Mouse (Mus musculus): ENCODE data around the gene Znrf2.
A peak's percentile ranks its signal among the peaks of the same experiment; 100 is the strongest.

Znrf2 gene

DNA sequence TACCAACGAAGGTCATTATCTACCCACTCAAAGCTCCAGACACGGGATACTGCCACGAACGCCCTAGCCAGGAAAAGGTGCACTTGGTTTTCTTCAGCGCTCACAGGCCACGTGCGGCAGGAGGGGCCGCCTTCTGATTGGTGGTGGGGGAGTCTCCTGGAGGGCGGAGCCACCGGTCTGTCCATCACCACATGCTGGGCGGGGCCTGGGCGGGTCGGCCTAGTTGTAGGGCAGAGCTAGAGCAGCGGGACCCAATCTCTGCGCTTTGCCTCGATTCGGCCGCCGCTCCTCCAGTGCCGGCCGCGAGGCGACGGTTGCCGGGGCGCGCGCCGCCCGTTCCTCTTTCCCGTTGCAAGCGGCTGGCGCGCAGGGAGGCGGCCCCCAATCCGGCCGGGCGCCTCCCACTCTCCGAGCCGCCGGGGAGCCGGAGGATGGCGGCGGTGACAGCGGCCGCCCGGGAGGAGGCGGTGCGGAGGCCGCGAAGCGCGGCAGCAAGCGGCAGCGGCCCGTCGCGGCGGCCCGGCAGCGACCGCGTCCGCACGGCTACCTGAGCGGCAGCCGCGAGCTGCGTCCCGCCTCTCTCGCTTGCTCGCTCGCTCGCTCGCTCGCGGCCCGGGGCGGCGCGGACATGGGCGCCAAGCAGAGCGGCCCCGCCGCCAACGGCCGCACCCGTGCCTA is at the start of gene Znrf2:
Znrf2 (plus strand) TSS at position 529 of the 678 bp plus-strand sequence.
- peak; percentile 80 to 81 for DNase-seq (ENCODE audit: low spot score in 2 of 2)

- no peak for DNase-seq (ENCODE audit: low spot score in 2 of 2)
Observed at GRCm38 (mm10) chr6:54767746-54768145, 49.0 kb upstream of the Znrf2 start.

DNA sequence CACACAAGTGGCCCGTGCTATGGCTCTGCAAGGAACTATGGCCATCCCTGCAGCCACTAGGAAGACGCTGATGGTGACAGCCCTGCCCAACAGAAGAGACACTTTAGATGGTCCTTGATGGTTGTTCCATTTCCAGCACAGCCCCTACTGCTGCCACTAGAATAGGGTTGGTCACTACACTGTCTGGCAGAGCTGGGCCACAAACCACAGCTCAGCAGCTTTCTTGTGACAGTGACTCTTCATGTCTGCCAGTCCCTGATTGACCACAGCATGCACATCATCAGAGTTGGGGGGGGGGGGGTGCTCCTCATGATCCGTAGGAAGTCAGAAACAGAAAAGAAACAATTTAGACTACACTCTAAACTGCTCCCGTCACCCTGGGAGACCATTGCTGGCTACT is 46.0 kb upstream of the Znrf2 start:
- no peak for DNase-seq (ENCODE audit: low spot score in 2 of 2)

DNA sequence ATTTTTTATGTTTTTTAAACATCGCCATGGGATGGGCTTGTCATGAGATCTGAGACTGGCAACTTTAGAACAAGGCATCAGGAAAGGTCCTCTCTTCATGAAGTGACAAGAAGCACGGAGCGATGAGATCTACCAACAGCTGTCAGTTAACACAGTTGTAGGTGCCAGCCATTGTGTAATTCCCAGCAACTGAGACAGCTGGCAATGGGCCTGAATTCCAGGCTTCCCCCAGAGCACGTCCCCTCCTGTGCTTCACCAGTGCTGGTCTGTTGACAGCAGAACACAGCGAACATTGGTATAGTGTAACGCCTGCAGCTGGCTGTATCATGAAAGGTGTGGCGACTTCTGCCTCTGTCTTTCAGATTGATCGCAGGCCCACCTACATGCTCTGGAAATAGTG is 45.5 kb upstream of the Znrf2 start:
- no peak for DNase-seq (ENCODE audit: low spot score in 2 of 2)

DNA sequence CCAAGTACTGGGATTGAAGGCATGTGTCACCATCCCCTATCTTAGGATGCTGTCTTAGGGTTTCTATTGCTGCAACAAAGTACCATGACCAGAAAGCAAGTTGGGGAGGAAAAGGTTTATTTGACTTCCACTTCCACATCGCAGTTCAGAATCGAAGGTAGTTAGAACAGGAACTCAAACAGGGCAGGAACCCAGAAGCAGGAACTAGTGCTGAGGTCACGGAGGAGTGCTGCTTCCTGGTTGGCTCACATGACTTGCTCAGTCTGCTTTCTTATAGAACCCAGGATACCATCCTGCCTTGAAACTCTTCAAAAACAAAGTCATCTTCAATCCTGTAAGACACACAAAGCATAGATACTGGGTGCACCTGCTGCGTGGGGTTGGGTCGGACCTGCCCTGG is 44.6 kb upstream of the Znrf2 start:
- DNase-seq (ENCODE audit: low spot score in 2 of 2): no peak

DNA sequence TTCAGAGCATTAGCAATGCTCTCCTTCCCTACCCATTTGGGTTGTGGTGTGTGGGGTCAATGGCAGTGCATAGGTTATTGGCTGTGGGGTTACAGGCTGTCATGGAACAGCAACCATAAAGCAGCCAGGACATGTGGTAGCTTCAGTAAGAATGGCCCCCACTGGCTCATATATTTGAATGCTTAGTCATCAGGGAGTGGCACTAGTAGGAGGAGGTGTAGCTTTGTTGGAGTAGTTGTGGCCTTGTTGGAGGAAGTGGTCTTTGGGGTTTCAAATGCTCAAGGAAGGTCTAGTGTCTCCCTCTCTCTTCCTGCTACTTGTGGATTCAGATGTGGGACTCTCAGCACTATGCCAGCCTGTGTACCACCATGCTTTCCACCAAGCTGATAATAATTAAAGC is 41.0 kb upstream of the Znrf2 start:
- DNase-seq (ENCODE audit: low spot score in 2 of 2): no peak

GRCm38 (mm10) chr6:54777661-54778060 is 39.1 kb upstream of the Znrf2 start:
- DNase-seq (ENCODE audit: low spot score in 2 of 2): no peak

DNA sequence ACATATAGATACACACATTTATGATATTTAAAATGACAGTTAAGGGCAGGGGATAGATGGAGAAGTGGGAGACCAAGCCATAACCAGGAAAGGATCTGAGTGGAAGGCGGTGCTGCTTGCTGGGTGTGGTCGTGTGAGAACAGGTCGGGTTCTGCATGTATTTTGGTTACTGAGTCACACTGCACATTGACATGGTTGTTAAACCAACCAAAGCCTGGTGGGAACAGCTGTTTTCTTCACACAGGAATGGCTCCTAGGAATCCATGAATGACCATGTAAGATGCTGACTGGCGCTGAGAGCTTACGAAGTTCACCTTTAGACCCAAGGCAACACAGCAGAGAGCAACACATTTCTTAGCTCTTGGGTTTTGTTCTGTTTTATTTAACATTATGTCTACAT is 36.7 kb upstream of the Znrf2 start:
- no peak for DNase-seq (ENCODE audit: low spot score in 2 of 2)

DNA sequence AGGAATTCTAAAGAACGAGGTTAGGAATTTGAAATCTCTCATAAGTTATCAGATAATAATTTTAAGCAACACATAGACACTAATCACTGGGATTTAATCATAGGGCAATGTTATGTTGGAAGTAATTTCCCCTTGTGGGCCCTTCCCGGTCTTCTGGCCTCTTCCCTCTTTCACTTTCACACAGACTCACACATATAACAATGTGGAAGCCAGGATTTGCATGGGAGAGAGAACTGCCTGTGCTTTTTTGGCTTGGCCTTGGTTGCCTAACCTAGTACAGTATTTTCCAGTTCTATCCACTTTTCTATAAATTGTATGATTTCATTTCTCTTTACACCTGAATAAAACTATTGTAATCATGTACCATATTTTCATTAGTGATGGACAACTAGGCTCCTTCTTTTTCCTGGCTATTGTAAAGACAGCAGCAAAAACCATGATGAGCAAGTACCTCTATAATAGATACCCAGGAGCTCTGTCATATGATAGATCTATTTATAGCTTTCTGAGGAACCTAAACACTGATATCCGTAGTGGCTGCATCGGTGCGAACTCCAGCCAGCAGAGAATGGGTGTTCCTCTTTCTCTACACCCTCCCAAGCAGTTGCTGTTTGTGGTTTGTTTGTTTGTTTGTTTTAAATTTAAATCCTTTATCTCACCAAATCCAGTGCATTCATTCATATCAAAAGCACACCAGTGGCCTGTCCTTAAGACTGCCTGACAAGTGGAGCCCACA is 36.0 kb upstream of the Znrf2 start:
- DNase-seq (ENCODE audit: low spot score in 2 of 2): no peak

- DNase-seq (ENCODE audit: low spot score in 2 of 2): no peak
Observed at GRCm38 (mm10) chr6:54781881-54782280, 34.8 kb upstream of the Znrf2 start.

DNA sequence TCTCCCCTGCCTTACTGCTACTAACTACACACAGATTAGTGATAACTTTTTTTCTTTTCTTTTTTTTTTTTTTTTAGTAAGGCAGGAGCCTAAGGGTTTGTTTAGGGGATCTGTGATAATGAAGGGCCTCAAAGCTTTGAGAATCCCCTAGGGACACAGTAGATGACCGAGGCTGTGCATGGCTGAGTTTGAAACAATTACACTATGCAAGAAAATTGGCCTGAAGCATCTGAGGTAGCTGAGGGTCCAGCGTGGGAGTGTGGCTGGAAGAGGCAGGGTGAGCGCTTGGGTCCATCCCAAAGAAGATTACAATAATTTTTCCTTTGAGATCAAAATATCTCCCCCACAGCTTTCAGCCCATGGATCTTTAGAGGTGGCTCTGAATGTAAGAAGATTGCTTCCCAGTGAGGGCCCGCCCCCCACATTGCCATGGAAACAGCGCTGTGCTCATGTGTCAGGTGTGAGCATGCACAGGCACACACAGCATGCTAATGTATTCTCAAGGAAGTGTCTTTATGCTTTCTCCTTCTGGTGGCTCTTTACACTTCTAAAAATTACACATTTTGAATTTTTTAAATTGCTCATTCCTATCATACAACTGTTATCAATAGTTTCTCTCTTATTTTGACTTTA is 31.5 kb upstream of the Znrf2 start:
- no peak for DNase-seq (ENCODE audit: low spot score in 2 of 2)

DNA sequence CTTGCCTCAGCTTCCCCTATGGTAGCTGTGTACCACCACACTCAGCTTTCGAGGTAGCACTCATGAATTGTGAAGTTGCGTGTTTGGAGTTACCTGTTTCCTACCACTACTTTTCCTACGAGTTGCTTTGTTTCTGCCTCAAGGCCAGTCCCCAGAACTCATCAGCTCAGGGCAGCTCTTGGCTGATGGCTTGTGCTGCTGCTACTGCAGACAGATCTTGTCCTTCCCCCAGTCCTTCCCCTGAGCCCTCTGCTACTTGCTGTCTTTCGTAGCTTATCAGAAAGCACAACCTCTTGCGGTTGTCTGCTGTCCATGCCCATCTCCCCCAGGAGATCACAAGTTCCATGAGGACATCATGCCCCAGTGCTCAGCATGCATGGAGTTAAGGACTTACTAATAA is 29.9 kb upstream of the Znrf2 start:
- DNase-seq (ENCODE audit: low spot score in 2 of 2): no peak

- DNase-seq (ENCODE audit: low spot score in 2 of 2): no peak
Observed at GRCm38 (mm10) chr6:54788493-54788892, 28.2 kb upstream of the Znrf2 start.

DNA sequence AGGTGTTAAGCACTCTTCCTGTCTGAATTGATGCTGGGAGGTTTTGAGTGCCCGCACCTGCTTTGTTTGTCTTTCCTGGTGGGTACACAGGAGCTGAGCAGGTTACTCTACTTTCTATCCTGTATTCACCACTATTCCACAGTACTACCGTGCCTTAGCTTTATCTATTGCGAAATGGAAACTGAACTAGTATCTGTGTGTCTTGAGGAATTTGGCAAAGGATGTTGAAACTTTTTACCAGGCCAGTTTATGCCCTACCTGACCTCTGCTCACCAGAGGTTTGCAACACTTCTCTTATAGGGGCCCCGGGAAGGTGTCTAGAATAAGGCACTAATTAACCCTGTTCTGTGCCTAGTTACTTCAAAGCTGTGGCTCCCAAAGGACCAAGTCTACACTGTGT is 27.6 kb upstream of the Znrf2 start:
- no peak for DNase-seq (ENCODE audit: low spot score in 2 of 2)

DNA sequence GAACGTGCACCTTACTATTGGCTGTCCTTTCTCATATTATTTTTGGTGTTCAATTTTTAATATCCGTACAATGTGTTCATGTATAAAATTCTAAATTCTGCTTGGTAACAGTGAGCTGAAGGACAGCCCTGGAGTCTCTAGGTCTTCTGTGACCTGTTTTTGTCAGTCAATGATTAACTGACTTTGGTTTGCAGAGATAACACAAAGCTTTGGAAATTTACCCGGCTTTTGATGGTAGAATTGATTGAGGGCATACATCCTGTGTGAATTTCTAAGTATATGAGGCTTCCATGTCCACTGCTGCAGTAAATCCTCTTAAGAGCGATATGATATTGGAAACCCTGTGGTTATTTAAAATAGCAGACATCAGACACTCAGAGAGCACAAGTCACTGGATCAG is 26.6 kb upstream of the Znrf2 start:
- no peak for DNase-seq (ENCODE audit: low spot score in 2 of 2)

DNA sequence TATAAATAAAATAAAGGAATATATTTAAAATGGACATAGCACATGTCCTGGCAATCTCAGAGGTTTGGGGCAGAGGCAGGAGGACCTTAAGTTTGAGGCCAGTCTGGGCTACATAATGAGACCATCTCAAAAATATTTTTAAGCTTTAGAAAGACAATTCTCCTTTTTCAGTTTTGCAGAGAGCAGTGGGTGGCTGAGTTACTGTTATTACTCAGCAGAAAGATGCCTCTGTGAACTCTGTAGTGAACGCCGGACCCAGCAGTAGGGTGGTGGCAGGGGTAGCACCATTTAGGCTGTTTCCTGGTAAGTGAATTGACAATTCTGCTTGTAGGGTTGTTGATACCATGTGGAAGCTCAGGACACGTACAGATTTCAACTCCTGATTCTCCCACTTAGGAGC is 22.9 kb upstream of the Znrf2 start:
- no peak for DNase-seq (ENCODE audit: low spot score in 2 of 2)

DNA sequence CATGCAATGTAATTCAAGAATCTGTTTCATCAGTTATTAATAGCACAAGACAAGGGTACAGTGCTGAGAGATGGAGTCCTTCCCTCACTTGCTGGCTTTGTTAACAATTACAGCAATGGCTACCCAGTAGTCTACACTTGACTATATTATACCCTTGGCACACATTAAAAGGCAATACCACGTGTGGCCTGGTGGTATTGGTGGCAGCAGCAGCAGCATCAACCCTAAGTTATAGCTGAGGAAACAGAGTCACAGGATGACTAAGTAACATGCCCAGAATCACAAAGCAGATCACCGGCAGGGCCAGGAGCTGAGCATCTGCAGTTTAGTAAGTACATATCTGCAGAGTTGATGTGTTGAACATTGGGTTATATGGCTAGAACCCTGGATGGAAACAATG is 22.3 kb upstream of the Znrf2 start:
- no peak for DNase-seq (ENCODE audit: low spot score in 2 of 2)

DNA sequence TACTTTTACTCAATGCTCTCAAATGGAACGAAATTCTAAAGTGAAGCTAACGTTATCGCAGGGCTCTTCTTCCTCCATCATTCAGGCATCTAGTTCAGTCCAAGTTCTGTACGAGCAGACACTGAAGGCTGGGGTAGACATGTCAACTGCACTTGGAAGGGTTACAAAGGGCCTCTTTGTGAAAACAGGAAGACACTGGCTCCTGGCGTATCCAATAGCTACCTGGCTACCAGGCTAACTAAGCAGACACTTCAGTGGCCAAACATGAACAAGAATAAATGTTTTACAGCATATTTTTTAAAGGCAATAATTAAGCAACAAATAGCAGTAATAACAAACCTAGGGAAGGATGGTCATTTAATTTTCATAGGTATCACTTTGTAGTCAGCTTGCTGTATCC is 21.7 kb upstream of the Znrf2 start:
- DNase-seq (ENCODE audit: low spot score in 2 of 2): no peak

DNA sequence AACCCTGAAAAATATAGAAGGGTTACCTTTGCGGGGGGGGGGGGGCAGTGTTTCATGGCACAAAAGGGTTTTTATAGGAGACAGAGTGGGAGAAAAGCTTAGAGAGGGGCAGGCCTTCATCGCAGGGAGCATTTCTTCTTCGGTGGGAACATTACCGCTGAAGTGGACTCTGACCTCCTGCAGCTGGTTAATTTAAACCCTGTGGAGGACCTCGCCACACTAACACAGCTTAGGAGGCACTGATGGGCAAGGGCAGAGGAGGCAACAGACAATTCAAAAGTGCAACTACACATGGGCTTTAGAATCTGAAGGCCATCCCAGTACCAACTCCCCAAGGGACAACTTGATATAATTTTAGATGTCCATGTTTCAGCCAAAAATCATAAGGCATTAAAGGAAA is 20.7 kb upstream of the Znrf2 start:
- DNase-seq (ENCODE audit: low spot score in 2 of 2): no peak

GRCm38 (mm10) chr6:54802348-54802747 is 14.4 kb upstream of the Znrf2 start:
- DNase-seq (ENCODE audit: low spot score in 2 of 2): no peak

GRCm38 (mm10) chr6:54804066-54804864 is 12.5 kb upstream of the Znrf2 start:
- no peak for DNase-seq (ENCODE audit: low spot score in 2 of 2)

DNA sequence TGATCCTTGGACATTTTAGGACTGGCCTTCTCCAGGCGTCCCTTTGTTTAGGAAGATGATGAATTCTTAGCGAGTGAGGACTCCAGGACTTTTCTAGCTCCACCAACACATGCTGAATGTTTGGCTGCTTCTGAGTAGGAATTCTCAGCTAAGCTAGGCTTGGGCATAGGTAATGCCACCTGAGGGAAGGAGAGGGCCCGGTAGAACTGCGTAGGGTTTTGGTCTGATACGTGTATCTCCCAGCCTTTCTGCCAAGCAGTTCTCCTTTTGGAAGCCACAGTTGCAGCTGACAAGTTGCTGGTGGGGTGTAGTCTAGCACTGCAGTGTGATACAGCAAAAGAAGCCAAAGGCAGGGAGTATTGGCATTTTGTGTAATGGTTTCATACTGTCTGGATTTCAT is 10.9 kb upstream of the Znrf2 start:
- DNase-seq (ENCODE audit: low spot score in 2 of 2): no peak
